Mouse (Mus musculus) cerebellum, adult 2 months (tissue): ENCODE data around the gene Rpa2. TPM values are rescaled to one million over a fixed set of nuclear protein-coding genes. Genes with fewer than 3 reads are reported as not detected.

Experiments used
- DNase-seq, 2 experiments: peaks; one replicate each; pipeline ENCODE4 v3.0.0; 2021
- H3K27ac ChIP-seq: fragments of 200-500 bp; 2 replicates; pipeline ENCODE4 v1.5.1; 2012; ENCODE audit warnings: low read length, control low read depth, inconsistent platforms; ENCODE audit not compliant: insufficient read depth
- H3K27me3 ChIP-seq: fragments of 200-500 bp; 2 replicates; pipeline ENCODE4 v1.6.1; 2012; ENCODE audit warnings: inconsistent platforms, mild to moderate bottlenecking, low read length, moderate library complexity; ENCODE audit not compliant: control insufficient read depth, insufficient read depth
- H3K4me1 ChIP-seq: fragments of 200-500 bp; 2 replicates; pipeline ENCODE4 v1.6.1; 2011; ENCODE audit warnings: low read length; ENCODE audit not compliant: control insufficient read depth, insufficient read depth
- H3K4me3 ChIP-seq: fragments of 200-500 bp; replicated peaks from 2 replicates; pipeline ENCODE3; 2011; ENCODE audit warnings: mild to moderate bottlenecking, low read depth, low read length, control low read depth; ENCODE audit not compliant: insufficient read depth
- CTCF ChIP-seq: fragments of 200-500 bp; IDR thresholded peaks from 2 replicates; pipeline ENCODE4 v1.5.1; 2011; ENCODE audit warnings: low read depth, mild to moderate bottlenecking, control low read depth, low read length, moderate library complexity, borderline replicate concordance; ENCODE audit not compliant: insufficient read depth
- POLR2A ChIP-seq: fragments of 200-500 bp; IDR thresholded peaks from 2 replicates; pipeline ENCODE4 v1.6.1; 2011; ENCODE audit warnings: low read length, control low read depth, borderline replicate concordance; ENCODE audit not compliant: insufficient read depth
- WGBS: fragments of 180-500 bp; shearing (Covaris S2); methylation state at CpG from one replicate; pipeline ENCODE4 v1.1.7; 2018; 5-methylcytosine and 5-hydroxymethylcytosine counted together
- polyA plus RNA-seq: library from polyadenylated mRNA; depleted of rRNA; stranded (reverse); fragments of >200 nt; gene quantifications from 2 replicates; pipeline ENCODE4 v1.2.3, GENCODE M21; 2012; rRNA removed

Rpa2 gene
- polyA plus RNA-seq, 1 experiment = 21.3 TPM

- no peaks in the 10 kb centered on the region for H3K4me1 ChIP-seq
- DNase-seq = no peak
- H3K4me3 ChIP-seq = no peak overlapping the region
- TF ChIP-seq POLR2A (no peak), CTCF (no peak)
- no peak overlapping the region for H3K27ac ChIP-seq
- no peaks in the 10 kb centered on the region for H3K27me3 ChIP-seq
- 69% methylated on average over 5 of the region's 5 CpGs for WGBS
Measured at GRCm38 (mm10) chr4:132807771-132808641, 39.9 kb downstream of the Rpa2 start.

DNA sequence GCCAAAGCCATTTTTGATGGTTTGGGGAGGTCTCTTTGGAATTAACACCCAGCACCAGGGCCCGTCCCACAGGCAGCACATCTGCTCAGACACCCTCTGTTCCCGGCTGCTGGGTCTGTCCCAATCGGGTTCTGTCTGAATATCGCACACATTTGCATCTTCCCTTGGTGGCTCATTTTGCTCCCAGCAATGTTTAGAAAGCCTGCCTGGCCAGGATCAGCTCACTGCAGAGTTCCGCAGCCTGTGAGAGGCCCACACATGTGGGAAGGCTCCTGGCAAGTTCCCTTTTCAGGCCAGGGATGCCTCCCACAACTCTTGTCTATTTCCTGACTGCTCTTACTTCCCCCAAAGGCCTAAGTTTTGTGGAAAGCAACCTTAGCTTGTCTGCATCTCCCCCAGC, 41.5 kb downstream of the Rpa2 start:
- DNase-seq = no peak
- no peaks in the 10 kb centered on the region for H3K27me3 ChIP-seq
- no peaks in the 10 kb centered on the region for H3K4me1 ChIP-seq
- H3K4me3 ChIP-seq = no peak overlapping the region
- H3K27ac ChIP-seq = no peak overlapping the region
- TF ChIP-seq POLR2A (no peak), CTCF (no peak)
- 74% methylated on average over 5 of the region's 5 CpGs for WGBS

DNA sequence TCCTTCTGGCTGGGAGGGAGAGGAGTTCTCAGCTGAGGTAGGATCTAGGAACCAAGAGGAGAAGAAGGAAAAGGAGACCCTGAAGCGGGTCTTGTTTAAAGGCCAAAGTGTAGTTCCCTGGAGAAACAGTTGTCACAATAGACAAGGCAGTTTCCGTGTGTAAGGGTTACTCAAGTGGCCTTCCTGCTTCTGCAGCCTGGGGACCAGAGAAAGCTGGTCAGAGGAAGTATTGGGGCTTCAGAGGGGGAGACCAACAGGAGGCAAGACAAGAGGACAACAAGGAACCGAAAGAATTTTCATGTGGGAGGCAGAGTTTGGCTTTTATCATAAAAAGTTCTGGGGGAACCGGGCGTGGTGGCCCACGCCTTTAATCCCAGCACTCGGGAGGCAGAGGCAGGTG, 48.3 kb downstream of the Rpa2 start:
- TF ChIP-seq CTCF (no peak), POLR2A (no peak)
- WGBS = 84% methylated on average over 7 of the region's 7 CpGs
- H3K4me1 ChIP-seq = no peaks in the 10 kb centered on the region
- H3K4me3 ChIP-seq = no peak overlapping the region
- DNase-seq = no peak
- no peak overlapping the region for H3K27ac ChIP-seq
- H3K27me3 ChIP-seq = no peaks in the 10 kb centered on the region

DNA sequence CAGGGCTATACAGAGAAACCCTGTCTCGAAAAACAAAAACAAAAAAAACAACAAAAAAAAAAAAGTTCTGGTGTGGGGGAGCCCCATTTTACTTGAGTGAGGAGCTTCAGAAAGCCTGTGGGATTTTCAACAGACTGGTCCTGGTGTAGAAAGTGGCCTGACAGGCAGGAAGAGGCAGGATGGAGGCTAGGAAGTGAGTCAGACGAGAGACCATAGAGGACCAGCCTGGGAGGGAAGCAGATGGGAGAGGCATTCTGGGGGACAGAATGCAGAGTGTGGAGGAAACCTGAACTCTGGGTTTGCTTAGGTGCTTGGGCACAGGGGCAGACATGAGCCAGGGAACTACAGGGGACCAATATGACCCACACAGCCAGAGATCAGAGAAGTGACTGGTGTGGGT, 48.7 kb downstream of the Rpa2 start:
- 60% methylated on average over 2 of the region's 2 CpGs for WGBS
- Histone ChIP-seq H3K27me3 (no peaks in the 10 kb centered on the region), H3K27ac (no peak overlapping the region), H3K4me1 (no peaks in the 10 kb centered on the region), H3K4me3 (no peak overlapping the region)
- no peak for DNase-seq
- TF ChIP-seq CTCF = no peak
- no peak for TF ChIP-seq POLR2A

- DNase-seq = no peak
- WGBS = 57% methylated on average over 2 of the region's 2 CpGs
- TF ChIP-seq POLR2A = no peak
- no peak for TF ChIP-seq CTCF
Measured at GRCm38 (mm10) chr4:132818442-132818841, 50.3 kb downstream of the Rpa2 start.

DNA sequence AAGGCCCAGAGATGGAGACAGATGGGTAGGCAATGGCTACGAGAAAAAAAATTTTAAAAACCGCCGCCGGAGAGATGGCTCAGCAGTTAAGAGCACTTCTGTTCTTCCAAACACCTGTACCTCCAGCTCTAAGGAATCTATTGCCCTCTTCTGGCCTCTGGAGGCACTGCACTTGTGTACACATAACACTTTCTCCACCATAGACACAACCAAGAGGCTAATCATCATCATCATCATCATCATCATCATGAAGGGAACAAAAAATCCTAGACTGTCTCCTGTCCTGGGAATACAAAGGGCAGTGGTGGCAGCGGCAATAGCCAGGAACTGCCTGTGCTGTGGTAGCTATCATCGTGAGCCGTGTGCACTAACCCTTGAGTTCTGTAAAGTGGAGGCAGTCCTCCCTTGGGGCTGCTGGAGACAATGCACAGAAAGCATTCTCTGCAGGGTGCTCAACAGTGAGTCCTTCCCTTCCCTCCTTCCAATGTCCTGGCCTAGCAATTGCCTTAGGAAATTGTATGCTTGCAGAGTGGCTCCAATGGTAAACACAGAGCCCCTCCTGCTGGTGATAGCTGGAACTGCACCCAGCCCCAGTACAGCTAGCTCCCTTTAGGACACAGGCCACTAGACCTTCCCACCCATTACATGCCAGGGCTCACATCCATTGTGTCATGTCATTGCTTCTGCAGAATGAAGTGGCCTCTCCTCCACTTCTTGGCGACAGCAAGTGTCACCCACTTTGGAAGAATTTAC, 55.7 kb downstream of the Rpa2 start:
- TF ChIP-seq POLR2A = no peak
- TF ChIP-seq CTCF = peak; percentile 51
- no peak overlapping the region for H3K27ac ChIP-seq
- no peaks in the 10 kb centered on the region for H3K4me1 ChIP-seq
- peak in 1 of 2 experiments; percentile 26 for DNase-seq
- H3K4me3 ChIP-seq = no peak overlapping the region
- no peaks in the 10 kb centered on the region for H3K27me3 ChIP-seq
- 76% methylated on average over 8 of the region's 8 CpGs for WGBS

More at GRCm38 (mm10) chr4:132818442-132818841, 50.3 kb downstream of the Rpa2 start:
- H3K27me3 ChIP-seq = no peaks in the 10 kb centered on the region
- no peak overlapping the region for H3K27ac ChIP-seq
- no peak overlapping the region for H3K4me3 ChIP-seq
- no peaks in the 10 kb centered on the region for H3K4me1 ChIP-seq

Other genes with a start within 250 kb of the Rpa2 start
- gene Atpif1, start 234.7 kb upstream of the Rpa2 start, polyA plus RNA-seq = 569 and 629 TPM in 2 replicates
- 97.2 and 116 TPM in 2 replicates for gene Dnajc8, start 232.8 kb upstream of the Rpa2 start, polyA plus RNA-seq
- gene Ptafr, start 204.3 kb upstream of the Rpa2 start, polyA plus RNA-seq = 0.40 and 0.41 TPM in 2 replicates
- 25.1 and 27.9 TPM in 2 replicates for gene Eya3, start 129.3 kb upstream of the Rpa2 start, polyA plus RNA-seq
- 7.4 and 7.6 TPM in 2 replicates for gene Xkr8, start 35.8 kb upstream of the Rpa2 start, polyA plus RNA-seq
- 1.6 and 1.9 TPM in 2 replicates for gene Smpdl3b, start 11.1 kb upstream of the Rpa2 start, polyA plus RNA-seq
- 0.41 and 0.44 TPM in 2 replicates for gene Themis2, start 28.1 kb downstream of the Rpa2 start, polyA plus RNA-seq
- 67.6 and 69.2 TPM in 2 replicates for gene Ppp1r8, start 74.8 kb downstream of the Rpa2 start, polyA plus RNA-seq
- gene Stx12, start 116.2 kb downstream of the Rpa2 start, polyA plus RNA-seq = 88.6 and 89.0 TPM in 2 replicates
- 30.0 and 30.5 TPM in 2 replicates for gene Fam76a, start 154.2 kb downstream of the Rpa2 start, polyA plus RNA-seq
- 0.32 and 0.38 TPM in 2 replicates for gene Fgr, start 205.8 kb downstream of the Rpa2 start, polyA plus RNA-seq
- 30.8 and 34.3 TPM in 2 replicates for gene Ahdc1, start 242.9 kb downstream of the Rpa2 start, polyA plus RNA-seq